Mouse (Mus musculus) spleen, postnatal 36 days (tissue): ENCODE results near the gene Eps8l3.

Experiments
- DNase-seq, 2 experiments: peaks; one replicate each; pipeline ENCODE4 v3.0.0; 2022; ENCODE audit warnings: low spot score in 2 of 2, mixed read lengths in 1 of 2

Gene Eps8l3

DNA sequence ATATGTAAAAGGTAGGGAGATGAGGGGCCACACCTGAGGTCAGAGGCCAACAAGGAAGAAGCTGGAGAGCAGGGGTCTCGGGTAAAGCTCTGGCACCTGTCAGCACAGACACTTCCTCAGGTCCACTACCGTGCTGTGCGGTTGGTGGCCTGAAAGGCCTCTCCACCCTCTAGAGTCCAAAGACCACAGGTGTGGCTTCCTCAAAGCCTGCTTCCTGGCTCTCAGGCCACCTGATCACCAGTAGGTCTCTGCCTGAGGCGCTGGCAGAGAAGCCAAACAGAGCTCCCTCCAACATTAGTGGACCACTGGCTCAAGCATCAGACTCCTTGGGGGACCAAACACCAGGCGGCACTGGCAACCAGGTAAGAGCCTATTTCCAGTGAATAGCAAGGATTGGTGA lies at the start of gene Eps8l3:
Gene Eps8l3 (plus strand): TSS at position 225 of the 400 bp plus-strand sequence.
- no peak for DNase-seq

DNA sequence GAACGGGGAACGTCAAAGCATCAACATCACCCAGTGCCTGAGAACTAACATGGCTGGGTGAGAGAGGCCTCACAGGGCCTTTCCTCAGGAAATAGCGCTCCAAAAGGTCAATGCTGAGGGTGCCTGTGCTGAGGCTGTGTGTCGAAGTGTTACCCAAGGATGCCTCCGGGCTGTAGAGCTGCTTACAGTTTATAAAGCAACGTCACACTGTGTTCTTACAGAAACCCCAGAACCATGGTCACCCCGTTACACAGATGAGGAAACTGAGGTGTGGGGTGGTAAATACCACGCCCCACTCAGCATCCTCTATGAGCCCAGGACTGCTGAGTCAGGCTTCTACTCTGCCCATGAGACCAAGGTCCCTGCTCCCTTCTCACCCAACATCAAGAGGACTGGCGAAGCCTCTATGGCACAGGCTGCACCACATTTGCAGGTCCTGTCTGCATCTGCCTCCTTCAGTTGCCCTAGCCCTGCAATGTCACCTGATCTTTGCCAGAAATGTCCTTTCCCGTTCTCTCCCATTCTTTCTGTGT lies 49.1 kb upstream of the Eps8l3 start:
- DNase-seq, result no peak

DNA sequence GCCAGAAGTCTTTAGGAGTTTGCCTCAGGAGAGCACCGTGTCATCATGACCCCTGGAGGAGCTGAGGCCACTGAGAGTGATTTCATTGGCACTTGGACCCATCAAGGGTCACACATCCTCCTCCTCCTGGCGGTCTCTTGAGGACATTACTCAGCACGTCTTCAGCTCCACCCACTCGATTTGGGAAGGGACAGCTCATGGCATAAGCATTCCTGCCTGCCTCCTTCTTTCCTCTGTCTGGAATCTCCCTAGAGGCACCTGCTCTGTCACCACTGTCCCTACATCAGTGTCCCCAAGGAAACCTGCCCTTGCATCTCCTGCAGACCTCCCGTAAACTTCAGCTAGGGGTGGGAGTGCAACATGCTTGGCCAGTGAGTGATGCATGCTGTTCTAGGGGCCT lies 48.5 kb upstream of the Eps8l3 start:
- DNase-seq, result no peak

DNA sequence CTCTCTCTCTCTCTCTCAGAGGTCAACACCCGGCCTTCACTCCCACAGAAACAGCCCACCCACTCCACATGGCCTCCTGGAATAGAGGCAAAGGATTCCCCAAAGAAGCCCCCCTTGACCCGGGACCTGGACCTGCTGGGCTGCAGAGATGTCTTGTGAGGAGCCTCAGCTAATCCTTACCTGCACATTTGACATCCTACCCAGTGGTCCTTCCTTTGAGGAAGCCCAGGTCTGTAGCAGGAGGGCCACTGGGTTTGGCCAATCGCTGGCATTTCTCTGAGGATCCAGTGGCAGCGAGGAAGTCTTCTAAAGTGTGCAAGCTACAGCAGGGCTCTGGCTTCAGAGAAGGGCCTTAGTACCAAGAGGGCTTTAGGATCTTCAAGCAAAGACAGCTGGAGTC lies 48.0 kb upstream of the Eps8l3 start:
- DNase-seq, result no peak

DNA sequence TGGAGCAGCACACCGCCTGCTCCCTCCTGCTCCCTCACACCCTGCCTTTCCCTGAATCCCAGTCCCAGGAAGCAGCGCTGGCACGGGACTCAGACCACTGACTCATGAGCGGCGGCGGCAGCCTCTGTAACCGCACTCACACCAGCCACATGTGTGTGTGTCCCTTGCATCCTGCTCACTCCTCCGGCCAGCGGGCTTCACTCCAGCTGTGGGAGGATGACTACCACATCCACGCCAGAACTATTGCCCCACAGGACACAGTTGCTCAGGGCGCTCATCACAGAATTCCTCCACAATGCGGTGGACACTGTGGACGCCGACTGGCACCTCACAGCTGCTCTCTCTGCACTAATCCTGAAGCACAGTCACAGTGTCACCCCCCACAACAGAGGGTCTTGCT lies 47.4 kb upstream of the Eps8l3 start:
- no peak for DNase-seq

DNA sequence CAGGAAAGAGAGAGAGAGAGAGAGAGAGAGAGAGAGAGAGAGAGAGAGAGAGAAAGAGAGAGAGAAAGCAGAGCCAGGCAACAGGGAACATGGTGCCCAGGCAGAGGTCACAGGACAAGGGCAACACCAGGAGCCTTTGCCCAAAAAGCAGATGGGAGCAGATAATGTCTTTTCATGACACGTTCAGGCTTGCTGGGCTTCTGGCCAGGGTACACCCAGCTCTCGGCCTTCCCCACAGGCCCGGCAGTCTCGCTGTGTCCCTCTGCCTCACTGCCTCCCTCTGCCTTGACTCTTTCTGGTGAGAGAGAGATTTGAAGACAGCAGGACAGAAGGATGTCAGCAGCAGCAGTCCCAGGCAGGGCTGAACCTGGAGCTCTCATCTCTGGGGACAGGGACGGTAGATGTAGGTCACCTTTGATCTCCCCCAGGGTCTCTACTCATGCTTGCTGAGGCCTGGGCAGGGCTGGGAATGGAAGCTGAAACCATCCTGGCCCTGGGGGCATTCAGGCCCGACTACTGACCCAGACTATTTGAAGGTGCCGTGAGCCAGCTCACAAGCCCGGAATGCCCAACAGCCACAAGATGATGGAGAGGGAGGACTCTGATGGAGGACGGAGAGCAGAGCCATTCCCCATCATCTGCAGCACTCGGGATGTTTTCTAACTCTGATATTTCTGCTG lies 45.0 kb upstream of the Eps8l3 start:
- DNase-seq, result no peak

DNA sequence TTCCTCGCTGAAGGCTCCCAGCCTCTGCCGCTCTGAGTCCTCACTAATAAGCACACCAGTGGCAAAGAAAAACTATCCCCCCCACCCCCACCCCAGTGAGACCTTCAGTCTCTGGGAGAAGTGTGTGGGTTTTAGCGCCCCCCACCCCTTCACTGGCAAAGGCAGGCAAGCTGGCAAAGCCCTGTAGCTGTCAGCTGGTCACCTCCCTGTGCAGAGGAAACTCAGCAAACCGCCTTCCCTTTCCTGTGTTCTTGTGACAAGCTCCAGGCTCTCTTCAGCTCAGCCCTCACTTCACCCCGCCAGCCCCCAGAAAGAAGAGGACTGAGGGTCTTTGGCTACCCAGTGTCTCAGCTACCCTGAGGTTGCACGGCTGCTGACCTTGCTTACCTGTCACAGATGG lies 44.4 kb upstream of the Eps8l3 start:
- no peak for DNase-seq

DNA sequence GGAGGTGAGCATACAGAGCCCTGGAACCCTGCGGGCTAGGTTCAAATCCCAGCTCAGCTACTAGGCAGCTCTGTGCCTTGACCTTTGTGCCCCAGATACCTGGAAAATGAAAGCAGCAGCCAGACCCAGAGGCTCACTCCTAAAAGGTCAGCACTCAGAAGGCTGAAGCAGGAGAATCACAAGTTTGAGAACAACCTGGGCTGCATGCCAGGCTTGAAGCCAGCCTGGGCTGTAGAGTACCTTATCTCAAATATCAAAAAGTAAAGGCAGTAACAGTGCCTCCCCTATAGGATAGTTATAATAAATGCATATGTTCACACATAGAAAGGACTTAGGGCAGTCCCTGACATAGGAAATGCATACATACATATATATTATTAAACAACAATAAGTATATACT lies 43.7 kb upstream of the Eps8l3 start:
- no peak for DNase-seq

DNA sequence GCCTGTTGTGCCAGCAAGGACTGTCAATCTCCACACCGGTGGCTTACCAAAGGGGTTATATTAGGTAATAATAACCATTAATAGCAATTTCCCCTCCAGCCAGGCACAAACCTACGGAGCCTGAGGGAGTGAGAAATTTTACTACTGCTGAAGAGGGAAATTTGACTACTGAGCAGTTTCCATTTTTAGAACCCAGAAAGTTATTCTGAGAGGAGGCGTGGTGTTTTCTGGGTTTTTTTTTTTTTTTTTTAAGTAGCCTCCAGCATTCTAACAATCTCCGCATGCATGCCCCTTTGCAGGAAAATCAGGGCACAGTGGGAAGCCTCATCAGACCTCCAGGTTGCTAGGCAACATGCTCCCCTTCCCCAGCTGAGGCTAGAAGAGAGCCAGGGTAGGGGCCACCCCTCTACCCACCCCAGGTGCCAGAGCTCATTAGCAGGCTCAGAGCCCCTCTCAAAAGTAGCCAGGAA lies 43.1 kb upstream of the Eps8l3 start:
- DNase-seq, result no peak

DNA sequence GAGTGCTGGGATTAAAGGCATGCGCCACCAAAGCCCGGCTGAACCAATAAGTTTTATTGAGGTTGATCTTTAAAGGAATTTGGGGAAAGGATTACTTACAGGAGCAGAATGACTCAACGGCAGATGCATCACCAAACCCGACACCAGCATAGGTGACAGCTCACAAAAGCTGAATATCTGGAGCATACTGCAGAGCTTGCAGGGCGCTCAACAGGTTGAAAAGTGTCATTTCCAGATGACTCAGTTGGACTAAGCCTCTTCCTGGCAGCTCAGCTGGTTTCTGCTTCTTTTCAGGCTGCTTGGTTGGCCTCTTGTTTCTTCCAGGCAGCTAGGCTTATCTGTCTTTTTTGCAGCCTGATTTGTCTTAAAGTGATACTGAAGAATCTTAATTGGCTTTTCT lies 41.7 kb upstream of the Eps8l3 start:
- no peak for DNase-seq

DNA sequence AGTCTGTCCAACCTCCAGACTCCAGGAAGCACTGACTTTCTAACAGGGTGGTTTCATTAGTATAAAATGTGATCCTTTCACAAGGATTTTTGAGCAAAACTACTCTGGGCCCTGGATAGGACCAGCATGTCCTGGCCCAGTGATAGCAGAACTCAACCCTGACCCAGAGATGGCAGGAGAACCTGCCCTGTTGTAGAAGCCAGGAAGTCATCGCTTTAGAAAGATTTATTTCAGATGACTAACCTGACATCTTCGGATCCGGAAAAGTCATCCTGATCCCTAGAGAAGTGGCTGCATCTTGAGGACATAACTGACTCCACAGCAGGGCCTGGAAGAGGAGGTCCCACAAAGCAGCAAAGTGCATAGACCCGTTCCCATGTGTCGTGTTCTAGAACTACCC lies 37.2 kb upstream of the Eps8l3 start:
- no peak for DNase-seq

DNA sequence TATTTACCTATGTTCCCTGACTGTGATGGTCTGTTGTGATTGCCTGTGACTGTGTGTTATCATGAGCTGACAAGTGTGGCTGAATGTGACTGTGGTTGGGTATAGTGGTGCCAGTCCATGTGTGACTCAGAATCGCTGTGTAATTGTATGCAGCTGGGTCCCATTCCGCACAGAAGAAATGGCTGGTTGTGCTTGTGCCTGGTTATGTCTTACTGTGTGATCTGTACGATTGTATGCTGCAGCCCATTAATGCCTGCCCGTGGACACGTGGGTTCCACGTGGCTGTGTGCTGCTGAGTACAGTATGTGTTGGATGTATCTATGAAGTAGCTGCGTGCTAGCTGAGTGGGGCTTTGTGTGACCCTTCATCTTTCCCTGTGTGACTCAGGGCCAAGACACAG lies 36.2 kb upstream of the Eps8l3 start:
- no peak for DNase-seq

DNA sequence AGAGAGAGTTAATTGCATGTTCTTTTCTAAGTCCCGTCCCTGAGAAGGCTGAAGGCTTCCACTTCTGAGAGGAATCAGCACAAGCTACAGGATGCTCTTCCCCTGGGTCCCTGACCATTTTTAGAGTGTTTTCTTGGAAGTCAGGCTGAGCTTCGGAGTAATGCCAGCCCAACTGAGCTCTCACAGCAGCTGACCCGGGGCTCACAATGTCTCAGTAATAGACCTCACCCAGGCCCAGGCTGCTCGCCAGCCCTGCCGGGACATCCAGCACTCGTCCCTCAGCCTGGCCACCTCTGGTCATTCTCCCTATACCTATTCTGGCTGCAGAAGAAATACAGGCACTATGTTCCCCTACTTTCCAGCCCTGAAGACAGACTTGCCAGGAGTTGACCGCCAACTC lies 35.7 kb upstream of the Eps8l3 start:
- DNase-seq, result no peak

DNA sequence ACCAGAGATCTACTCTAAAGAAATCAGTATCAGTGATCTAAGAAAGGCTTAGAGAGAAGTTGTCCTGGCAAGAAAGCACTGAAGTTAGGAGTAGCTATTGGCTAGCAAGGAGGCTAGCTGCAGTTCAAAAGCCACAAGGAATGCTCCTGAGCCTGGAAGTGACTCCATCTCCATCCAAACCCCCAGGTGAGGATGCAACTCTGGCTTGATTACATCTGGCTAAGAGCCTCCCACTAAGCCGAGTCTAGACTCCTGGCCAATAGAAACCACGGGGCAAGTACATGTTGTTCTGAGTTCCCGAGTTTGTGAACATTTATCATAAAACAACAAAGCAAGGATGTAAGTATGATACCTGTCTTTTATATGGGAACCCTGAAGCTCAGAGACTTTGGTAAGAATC lies 33.6 kb upstream of the Eps8l3 start:
- no peak for DNase-seq

DNA sequence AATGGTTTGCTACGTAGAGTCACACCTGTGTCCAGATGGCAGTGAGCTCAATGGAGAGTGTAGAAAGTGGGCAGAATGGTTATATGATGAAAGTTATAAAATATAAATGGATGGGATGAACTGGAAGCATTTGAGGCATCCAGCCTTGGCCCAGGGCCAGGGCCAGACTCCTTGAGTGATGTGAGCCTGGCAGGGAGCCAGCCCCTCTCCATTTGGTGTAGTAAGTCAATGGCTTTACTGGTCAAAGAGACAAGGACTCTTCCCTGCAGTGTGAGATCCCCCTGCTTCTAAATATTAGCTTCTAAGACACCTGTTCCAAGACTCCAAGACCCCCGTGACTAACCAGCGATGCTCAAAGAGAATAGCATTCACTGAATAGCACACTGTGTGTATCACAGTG lies 33.0 kb upstream of the Eps8l3 start:
- no peak for DNase-seq

DNA sequence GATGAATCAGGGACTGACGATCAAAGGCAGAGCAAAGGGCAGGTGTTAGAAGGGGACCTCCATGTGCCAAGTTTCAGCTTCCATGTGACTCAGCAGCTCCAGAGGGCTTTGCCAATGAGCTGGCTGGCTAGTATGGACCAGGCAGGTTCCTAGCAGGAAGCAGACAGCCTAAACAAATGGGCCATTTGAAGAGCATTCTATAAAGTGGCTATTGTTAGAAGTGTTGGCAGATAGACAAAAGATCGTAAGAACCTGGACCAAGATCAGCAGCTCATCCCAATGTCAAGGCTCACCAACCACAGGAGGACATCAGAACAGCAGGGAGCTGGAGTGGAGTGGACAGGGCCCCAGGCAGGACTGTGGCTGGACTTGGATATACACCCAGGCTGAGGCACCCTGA lies 32.5 kb upstream of the Eps8l3 start:
- DNase-seq, result no peak

DNA sequence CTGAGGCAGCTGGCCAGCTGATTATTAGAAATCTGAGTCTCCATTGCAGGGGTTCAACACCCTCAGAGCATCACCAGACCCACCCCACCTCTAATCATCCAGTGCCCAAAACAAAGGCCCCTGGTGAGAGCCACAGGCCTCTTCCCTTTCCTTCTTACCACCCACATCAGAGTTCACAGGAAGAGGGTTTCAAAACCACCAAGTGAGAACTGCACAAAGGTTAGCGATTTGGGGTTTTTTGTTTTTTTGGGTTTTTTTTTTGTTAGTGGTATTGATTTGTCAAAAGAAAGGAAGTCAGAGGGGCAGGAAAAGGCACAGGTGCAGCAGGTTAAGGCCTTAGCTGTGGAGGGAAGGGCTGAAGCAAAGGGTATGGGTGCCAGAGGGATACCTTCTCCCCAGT lies 30.9 kb upstream of the Eps8l3 start:
- DNase-seq, result no peak

DNA sequence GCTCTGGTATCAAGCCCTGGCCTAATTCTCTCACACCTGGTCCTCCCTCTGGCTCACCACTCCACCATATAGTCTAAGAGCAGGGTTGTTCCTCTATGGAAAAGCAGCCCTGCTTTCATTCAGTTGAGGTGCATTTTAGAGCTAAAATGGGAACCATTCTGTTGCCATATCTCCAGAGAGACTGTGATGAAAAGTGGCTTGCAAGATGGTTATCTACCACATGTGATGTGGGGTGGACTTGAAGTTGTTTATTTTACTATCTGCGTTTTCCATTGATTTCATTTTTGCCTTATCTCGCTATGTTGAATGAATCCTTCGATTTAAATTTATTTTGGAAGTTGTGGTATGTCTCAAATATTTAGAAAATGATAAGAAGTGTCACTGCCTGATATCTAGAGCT lies 30.2 kb upstream of the Eps8l3 start:
- no peak for DNase-seq

DNA sequence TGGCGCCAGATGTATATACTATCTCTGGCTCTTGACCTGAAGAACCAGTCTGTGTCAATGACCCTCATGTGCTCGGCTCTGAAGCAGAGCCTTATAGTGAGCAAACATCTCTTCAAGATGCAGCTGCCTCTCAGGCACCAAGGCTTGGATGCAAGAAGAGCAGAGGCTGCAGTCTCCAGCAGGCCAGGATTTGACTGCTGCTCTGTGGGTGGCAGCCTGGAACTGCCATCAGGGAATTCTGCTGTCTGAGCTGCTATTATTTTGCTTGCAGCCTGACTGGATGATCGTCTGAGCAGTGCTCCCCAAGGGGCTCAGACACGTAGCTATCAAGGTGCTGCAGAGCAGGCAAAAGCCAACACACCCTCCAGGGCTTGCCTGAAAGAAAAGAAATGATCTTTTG lies 28.9 kb upstream of the Eps8l3 start:
- no peak for DNase-seq

DNA sequence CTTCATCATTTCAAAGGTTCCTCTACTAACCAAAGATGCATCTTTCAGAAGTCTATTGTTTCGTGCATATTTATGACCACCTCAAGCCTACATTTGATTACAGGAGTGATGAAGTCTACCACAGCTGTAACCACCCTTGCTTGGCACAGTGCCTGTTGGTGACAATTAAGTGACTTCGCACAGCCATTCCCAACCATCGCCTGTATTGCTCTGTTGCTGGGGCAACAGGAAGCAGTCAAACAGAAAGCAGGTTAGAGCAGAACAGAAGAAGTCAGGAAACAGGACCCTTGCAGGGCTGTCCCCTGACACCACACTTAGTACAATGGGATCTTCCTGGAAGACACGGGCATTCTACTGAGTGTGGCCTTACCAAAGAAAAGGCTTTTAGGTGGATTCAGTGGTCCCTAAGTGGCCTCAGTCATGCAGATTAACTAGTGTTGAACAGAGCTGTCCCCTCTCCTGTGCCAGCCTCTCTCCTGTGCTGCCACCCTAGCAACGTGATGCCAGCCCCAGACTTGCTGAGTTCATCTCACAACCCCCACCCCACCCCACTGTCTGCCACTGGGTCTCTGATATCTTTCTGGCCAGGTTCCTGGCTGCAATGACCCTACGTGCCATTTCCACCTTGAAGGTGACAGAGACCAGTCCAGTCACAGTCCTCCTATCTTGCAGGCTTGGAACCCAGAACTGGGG lies 27.9 kb upstream of the Eps8l3 start:
- DNase-seq, result no peak

DNA sequence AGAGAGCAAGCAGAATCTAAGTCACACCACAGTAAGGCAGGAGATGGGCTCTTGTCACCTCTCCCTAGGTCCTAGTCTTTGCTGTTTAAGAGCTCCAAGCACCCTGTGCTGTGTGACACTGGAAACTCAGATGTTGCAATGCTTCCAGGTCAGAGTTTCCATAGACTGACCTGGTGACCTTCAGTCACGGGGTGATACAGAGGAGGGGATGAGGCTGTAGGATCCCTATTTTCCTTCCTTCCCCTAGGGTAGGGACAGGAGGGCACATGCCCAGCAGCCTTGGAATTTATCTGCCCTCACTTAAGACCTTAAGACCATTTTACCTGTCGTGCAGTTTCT lies 27.4 kb upstream of the Eps8l3 start:
- no peak for DNase-seq

DNA sequence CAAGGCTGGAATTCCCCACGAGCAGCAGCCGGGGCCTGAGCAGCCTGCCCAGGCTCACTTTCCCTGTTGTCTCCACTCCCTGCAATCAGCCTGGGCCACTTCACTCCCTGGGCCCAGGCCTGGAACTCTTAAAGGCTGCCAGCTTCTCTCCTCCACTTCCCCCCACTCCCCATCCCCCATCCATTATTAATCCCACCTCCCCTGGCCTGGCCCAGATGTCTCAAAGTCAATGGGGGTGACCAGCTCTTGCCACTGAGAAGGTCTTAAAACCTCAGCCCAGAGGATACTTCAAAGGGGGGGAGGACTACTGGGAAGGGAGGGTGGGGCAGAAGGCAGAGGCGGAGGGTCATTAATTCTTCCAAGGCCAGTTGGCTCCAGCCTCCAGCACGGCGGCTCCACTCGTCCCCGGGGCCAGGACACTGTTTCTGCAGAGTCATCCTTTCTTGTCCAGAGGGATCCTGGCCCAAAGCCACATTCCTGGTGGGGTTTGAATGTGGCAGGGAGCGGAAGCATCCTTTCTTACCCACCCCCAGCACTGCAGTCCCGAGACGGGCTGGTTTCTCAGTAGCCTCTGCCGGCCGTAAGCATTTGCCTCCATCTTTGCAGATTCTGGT lies 26.5 kb upstream of the Eps8l3 start:
- DNase-seq, result peak; percentile 33 to 43

DNA sequence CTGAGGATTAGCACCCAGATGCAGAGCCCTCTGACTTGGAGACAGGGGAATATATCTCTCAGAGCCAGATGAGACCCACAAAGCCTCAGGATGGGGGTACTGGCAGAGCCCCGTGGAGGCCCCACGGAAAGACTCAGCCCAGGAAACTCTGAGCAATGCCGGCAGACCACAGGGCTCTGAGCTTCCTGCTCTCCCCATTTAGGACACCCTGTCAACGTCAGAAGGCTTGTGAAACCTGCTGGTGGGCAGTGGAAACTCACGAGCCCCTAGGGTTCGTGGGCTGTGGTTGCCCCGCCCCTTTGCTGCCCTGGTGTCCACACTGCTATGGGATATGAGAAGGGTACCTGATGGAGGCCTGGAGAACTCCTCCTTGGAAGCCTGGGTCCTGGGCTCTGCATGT lies 24.2 kb upstream of the Eps8l3 start:
- no peak for DNase-seq
